Mouse (Mus musculus) cerebellum, postnatal 25 days (tissue): ENCODE data around the gene Chn2.

Source experiments
- DNase-seq, 2 experiments: peaks; one replicate each; pipeline ENCODE4 v3.0.0; 2021; ENCODE audit warnings: mixed read lengths in 2 of 2

Chn2 gene

DNA sequence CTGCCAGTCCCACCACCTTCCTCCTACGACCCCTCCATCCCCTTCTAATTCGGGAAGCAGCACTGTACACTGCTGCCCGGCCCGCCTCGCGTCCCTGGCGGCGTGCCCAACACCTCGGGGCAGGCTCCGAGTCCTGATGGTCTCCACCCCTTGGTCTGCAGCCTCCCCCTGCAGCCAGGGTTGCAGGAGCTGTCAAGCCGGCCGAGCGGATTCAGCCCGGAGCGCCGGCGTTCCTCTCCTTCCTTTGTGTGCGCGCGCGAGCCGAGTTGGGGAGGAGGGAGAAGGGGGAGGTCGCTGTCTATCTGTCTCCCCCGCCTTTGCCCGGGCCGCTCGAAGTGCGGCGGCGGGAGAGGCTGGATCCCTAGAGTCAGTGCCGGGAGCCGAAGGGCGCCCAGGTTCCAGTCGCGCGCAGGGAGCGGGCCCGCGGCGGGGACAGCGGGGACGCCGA lies at the start of gene Chn2:
TSS of gene Chn2 (plus strand) at position 198 of the 448 bp plus-strand sequence.
- DNase-seq = peak; percentile 87 to 91

DNA sequence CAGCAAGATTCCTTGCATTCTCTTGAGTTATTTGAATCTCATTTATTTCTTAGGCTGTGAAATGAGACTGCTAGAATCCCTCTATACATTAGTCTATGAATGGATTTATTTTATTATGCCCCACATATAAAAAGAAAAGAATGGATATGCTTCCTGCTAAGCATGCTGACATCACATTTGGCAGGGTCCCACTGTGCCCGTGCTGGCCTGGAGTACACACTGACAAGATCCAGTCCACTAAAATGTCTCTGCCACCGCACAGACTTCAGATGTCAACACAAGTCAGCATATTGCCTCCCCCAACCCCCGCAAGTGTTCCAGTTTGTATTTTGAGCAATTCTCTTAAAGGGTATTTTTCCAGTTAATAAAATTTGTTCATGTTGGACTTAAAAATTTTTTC lies 47.0 kb upstream of the Chn2 start:
- peak in 1 of 2 experiments; percentile 57 for DNase-seq

GRCm38 (mm10) chr6:53995519-53995918 lies 43.8 kb upstream of the Chn2 start:
- DNase-seq = no peak

GRCm38 (mm10) chr6:53996226-53996955 lies 43.0 kb upstream of the Chn2 start:
- no peak for DNase-seq

DNA sequence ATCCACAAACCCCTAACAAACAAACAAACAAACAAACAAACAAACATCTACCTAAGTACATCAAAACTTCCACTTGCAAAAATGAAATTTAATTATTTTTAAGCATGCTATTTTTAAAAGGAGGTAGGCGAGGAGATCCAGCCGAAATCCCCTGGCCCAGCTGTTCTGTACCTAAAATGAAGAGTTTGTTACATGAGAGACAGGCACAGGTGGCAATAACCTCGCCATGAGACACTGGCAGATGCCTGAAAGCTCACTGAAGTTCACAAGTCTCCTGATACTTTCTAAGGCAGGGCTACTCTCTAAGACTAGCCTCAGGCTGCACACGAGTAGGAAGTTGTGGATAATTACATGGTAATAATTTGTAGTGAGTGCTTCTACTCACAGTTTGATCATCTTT lies 34.1 kb upstream of the Chn2 start:
- no peak for DNase-seq

GRCm38 (mm10) chr6:54008448-54009120 lies 30.8 kb upstream of the Chn2 start:
- DNase-seq = peak; percentile 27 to 31

DNA sequence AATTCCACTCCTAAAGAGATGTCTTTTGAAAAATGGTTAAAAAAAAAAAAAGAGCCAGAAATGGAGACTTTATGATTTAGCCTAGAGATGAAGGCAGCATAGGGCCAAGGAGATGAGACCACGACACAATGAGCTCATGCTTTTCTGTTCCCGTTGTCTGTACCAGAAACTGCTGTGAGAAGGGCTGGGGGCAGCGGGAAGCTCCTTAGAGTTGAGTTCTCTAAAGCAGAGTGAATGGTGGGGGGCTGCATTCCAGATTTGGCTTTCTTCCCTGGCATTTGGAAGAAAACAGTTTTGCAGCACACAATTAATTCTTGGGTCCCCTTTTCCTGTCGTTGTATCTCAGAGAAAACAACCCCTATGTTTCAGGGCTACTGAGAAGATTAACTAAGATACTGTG lies 30.1 kb upstream of the Chn2 start:
- DNase-seq = no peak

- DNase-seq = no peak
These were observed 29.0 kb upstream of the Chn2 start for GRCm38 (mm10) chr6:54010362-54010761.

DNA sequence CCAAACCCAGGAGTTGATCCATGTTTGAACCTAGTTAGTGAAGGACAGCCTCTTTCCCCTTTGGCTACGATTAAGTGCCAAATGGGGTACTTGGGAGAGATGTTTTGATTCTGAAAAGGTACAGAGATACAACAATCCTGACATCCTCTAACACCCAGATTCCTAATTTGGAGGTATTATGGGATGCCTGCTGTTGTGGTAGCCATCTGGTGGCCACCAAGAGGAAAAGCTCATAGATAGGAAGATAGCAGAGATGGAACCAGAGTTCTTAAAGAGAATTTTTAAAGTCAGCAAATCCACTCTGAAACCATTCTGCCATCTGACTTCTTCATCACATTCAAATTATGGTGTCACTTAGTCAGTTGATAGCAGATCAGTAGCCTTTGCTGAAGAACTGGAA lies 27.2 kb upstream of the Chn2 start:
- no peak for DNase-seq

DNA sequence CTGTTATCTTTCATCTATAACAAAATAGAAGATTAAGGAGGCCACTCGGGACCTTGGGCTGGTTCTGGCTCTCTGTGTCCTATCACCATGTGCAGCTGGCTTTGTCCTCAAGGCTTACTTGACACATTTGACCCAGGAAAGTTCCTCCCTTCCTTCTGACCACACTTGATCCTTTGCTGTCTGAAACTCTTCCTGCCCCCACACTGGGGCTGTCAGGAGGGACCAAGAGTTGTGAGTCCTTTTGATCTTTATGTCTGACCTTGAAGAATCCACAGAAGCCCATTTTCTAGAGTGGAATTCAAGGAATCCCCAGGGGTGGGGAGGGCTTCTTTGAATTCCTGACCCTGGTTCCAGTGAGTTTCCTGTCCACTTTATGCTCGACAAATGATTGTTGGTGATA lies 21.3 kb upstream of the Chn2 start:
- no peak for DNase-seq

- DNase-seq = no peak
These were observed 20.5 kb upstream of the Chn2 start for GRCm38 (mm10) chr6:54018861-54019260.

GRCm38 (mm10) chr6:54021123-54021789 lies 18.1 kb upstream of the Chn2 start:
- DNase-seq = no peak

DNA sequence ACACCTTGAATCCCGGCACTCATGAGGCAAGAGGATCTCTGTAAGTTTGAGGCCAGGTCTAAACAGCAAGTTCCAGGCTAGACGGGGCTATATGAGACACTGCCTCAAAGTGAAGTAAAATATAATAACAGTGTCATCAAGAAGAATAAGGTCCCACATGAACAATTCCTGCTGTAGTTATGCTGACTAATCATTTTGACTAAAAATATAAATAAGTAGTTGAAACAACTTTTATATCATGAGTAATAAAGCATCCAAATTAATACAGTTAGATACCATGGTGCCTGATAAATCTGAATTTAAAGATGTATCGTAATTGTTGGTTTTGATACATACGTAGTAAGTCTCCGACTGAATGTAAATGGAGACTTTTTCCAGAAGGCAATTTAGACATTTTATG lies 15.5 kb upstream of the Chn2 start:
- DNase-seq = no peak

DNA sequence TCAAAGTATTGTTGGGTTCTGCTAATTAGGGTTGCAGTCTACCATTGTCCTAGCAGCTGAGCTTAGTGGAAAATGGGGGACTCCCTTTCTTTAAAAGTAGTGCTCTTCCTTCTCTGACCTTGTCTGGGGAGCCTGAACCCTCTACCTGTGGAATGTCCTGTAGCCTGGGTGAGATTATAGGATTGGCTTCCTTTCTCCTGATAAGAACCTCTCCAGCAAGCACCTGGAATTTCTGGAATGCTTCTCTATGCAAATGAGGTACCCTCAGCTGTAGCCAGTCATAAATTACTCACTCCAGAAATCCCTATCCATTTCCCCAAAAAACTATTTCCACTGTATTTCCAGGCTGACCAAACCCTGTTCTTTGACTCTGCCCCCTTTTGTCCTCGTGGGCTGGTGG lies 10.6 kb upstream of the Chn2 start:
- DNase-seq = no peak

GRCm38 (mm10) chr6:54030351-54030750 lies 9.0 kb upstream of the Chn2 start:
- DNase-seq = no peak

- DNase-seq = no peak
These were observed 8.6 kb upstream of the Chn2 start for GRCm38 (mm10) chr6:54030776-54031175.

DNA sequence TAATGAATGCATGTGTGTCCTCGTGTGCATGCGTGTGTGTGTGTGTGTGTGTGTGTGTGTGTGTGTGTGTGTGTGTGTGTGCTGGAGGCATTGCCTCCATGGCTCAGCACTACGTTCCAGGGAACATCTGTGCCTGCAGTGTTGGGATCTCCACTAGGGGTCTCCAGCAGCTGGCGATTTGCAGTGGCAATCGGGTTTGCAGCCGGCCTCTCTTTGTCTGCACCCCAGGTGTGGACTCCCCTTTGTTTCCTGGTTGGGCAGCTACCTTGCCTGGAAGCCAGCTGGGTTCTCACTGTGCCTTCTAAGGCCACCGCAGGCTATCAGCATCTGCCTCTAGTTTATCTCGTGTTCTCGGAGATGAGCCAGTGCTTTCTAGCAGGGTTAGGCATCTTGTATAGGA lies 4.9 kb upstream of the Chn2 start:
- DNase-seq = peak in 1 of 2 experiments; percentile 68

- no peak for DNase-seq
These were observed 3.8 kb upstream of the Chn2 start for GRCm38 (mm10) chr6:54035548-54035947.

GRCm38 (mm10) chr6:54038866-54039265 lies 488 bp upstream of the Chn2 start:
- no peak for DNase-seq

GRCm38 (mm10) chr6:54039805-54040447 lies 572 bp downstream of the Chn2 start:
- DNase-seq = peak; percentile 85 to 88

DNA sequence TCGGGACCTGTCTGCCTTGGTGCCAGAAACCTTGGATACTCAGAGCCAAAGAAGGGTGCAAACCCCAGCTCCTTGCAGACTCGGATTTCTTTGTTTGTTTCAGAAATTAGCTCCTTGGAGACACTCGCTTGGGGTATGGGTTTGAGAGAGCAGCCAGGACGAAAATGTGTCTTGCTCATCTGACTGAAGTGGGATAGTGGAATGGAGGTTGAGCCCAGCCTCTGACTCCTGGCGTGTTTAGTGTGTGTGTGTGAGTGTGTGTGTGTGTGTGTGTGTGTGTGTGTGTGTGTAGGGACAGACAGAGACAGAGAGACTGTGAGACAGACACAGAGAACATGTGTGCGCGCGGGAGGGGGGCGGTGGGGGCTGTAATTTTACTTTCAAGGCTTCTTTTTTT lies 1.1 kb downstream of the Chn2 start:
- DNase-seq = peak in 1 of 2 experiments; percentile 69

- peak in 1 of 2 experiments; percentile 59 for DNase-seq
These were observed 2.2 kb downstream of the Chn2 start for GRCm38 (mm10) chr6:54041386-54042043.

- DNase-seq = peak; percentile 74 to 78
These were observed 2.8 kb downstream of the Chn2 start for GRCm38 (mm10) chr6:54042142-54042541.
